Mouse (Mus musculus) natural killer cell, adult 2 months (primary cell): ENCODE results near the gene Nmral1.
"Not testable (repeated sequence)": the region's sequence is repeated elsewhere in the genome, so short reads cannot be mapped to it uniquely, and the experiment has no call there.

Experiments used
- DNase-seq, 2 experiments: peaks; one replicate each; pipeline ENCODE4 v3.0.0; 2022; ENCODE audit warnings: low spot score in 2 of 2

Nmral1 gene

DNA sequence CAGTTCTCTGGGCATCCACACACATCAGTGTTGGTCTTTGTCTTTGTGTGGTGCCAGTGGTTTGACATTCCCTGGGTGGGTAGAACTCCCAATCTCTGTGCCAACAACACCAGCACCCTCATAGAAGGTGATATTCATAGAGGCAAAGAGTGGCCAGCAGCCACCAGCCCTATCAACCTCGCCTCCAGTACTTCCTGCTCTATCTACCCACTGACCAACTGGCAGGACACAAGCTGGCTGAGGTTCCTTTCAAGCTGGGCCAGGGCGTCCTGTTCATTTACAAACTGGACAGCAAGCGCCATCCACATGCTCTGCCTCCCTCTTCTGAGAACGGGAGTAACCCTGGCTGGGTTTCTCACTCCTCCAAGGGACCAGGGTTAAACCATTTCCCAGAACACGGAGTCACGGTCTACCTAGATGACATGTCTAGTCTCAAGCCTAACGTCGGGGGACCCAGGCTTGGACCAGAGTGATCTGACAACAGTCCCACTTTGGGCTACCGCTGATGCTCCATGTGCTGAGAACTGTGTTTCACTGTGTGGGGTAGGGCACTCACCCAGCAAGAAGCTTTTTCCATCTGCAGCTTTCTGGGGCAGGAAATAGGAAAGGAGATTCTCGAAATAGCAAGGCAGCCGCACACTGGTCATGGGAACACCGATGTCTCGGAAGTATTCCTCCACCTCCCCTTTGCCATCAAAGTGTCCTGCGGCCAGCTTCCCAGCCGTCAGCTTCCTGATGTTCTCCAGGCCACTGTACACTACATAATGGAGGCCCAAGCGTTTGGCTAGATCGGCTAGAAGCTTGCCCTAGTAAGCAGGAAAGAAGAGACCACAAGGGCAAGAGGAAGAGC, 5.1 kb downstream of the Nmral1 start:
- DNase-seq = no peak

DNA sequence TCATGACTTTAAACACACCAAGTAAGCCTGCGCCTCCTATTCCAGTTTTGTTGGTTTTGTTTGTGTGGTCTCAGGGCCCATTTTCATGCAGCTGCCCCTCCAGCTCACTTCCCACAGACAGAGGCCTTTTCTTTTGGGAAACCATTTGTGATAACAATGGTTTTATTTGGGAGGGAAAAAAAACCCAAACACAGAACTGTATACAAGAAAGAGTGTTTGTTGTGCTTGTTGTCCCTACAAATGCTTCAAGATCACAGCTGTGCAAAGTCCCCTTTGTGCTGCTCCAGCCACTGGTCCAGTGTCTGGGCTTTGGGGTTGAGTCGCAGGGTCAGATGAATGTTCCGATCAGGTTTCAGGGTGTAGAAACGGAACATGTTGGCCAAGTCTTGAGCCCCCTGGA, 8.0 kb downstream of the Nmral1 start:
- DNase-seq = no peak

DNA sequence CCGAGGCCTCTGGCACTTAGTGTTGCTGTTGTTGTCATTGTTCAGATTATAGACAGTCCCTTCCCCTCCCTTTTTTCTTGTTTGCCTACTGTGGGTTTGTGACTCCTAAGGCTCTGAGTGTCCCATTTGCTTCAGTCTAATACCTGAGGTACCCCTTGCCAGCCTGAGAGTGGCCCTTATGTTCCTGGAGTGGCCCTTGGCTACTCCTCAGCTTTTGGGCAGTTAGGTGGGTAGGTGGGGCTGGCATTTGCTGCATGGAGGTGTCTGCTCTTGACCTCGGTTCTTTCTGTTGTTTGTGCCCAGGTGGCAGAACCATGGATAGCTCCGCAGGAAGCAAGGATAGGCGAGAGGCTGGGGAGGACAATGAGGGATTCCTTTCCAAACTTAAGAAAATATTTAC, 13.6 kb downstream of the Nmral1 start:
- DNase-seq = no peak

DNA sequence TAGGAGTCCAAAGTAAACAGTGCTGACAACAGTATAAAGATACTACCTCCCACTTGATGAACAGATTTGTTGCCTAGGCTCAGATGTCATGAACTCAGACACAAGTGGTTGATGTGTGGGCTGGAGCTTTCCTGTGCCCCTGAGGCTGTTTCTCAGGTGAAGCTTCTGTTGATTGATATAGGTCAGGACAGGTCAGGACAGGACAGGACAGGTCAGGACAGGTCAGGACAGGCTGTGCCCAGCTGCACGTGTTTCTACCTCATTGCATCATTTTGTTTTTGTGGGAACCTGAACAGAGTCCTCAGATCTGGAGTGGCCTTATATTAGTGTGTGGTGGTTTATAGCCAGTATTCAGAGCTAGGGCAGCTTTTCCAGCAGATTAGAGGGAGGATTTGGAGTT, 16.5 kb downstream of the Nmral1 start:
- DNase-seq = no peak

DNA sequence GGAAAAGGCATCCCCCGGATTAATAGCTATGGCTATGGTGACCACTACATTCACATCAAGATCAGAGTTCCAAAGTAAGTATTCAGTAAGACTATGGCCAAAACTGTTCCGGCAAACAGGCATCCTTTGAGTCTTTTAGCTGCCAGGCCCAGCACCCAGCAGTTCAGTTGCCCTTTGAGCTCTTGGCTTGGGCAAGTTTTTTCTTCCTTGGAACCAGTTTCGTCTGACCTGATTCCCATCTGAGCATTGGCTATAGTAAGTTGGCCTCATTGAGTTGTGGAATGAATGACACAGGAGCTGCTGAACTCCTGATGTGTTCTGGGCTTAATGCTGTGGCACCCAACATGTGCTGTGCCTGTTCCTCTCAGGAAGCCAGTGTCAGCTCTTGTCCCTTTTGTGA, 17.9 kb downstream of the Nmral1 start:
- DNase-seq = no peak

DNA sequence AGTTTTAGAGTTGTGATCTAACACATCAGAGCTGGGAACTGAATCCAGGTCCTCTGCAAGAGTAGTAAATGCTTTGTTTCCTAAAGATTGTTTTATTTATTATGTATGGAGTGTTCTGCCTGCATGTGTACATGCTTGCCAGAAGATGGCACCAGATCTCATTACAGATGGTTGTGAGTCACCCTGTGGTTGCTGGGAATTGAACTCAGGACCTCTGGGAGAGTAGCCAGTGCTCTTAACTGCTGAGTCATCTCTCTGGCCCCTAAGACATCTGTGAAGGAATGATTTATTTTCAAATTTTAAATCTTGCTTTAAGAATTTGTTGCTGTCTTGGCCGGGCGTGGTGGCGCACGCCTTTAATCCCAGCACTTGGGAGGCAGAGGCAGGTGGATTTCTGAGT, 29.8 kb downstream of the Nmral1 start:
- DNase-seq = not testable (repeated sequence)

DNA sequence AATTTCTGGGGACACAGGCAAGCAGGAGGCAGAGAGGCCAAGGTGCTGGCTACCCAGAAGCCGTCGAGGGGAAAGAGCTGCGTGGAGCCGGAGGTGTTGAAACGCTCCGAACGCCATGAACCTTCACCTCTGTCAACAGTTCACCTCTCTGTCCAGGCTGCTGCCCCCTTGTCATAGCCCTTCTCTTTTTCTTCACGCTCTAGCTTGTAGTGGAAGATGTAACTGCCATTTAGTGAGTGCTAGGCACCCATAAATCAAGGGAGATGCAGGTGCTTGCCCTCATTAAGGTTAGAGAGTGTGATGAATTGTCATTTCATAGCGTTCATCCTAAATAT, 34.7 kb downstream of the Nmral1 start:
- no peak for DNase-seq

DNA sequence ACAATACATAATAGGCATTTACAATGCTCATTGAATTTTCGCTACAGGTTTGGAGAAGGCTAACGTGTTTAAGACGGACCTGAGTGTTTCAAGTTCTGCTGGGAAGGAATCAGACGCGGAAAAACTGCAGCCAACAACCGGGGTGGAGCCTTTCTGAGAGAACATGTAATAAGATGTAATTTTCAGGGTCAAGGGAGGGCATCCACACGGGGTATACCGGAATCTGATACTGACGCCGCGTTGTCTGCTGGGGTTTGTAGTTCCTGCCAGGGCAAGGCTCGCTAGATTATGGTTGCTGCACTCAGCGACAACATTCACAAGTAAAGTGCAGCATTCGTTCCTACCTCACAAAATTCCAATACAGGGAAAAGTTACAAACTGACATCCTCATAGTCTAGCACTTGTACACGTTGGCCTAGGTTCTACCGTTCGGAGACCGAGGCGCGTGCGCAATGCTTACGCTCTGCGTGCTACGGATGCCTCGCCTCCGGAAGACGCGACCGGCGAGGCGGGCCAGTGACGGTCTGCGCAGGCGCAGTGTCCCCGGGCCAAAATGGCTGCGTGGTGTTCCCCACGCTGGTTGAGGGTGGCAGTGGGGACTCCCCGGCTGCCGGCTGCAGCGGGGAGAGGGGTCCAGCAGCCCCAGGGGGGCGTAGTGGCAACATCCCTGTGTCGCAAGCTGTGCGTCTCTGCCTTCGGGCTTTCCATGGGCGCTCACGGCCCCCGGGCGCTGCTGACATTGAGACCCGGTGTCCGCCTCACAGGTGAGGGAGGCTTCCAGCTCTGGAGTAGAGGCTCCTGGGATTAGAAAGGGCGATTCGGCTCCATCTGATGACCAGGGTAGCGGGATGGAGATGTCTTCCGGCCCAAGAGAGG, 35.3 kb downstream of the Nmral1 start:
- DNase-seq = peak; percentile 94 to 96

DNA sequence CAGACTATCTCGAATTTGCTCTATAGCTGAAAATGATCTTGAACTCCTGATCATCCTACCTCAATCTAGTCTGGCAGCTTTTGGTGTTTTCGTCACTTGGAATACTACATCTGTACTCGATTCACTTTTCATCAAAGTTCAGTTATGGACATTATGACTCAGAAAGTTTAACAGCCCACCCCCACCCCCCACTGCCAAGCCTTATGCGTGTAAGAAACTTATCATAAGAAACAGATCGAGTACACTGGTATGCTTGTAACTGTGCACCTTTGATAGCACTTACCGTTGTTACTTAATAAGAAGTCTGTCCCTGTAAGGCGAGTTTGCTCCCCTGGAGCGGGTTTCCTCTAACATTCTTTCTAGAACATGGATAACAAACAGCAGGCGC, 36.0 kb downstream of the Nmral1 start:
- no peak for DNase-seq

DNA sequence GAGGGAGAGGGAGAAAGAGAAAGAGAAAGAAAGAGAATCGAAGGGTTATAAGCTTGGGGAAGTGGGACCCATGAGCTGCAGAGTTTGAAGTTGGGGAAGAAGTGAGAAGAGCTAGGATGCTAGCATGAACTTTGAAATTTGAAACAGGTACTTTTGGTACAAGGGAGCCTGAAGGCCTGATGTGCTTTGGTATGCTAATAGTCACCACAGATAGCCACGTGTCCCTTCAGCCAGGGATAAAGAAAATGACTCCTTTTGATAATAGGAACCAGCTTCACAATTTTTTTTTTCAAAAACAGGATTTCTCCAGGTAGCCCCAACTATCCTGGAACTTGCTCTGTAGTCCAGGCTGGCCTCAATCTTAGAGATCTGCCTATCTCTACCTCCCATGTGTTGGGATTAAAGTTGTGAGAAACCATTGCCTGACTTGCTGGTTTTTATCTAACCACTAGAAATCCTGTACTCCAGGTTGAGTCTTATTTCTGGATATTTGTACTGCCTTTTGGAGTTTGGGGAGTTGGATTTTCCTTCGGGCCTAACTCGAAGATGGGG, 36.5 kb downstream of the Nmral1 start:
- no peak for DNase-seq

DNA sequence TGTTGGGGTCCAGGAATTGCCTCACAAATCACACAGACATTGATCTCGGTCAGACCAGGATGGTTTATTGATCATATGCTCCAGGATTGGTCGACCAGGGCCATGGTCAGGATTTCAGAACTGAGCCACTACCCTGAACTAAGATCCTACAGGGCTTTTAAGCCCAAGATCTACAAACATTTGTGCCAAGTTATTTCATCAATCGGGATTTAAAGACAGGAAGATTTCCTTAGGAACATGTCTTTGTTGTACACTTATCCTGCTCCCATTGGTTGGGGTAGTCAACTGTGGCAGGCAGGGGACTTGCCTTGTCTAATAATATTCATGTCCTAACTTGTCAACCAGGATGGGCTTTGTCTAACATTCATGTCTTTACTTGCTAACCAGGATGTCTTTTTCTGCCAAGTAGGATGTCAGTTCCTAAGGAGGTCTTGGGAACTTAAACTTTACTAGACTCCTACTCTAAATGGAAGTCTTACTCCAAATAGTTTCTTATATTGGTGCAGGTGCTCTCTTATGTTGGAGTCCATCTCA, 38.2 kb downstream of the Nmral1 start:
- DNase-seq = not testable (repeated sequence)

DNA sequence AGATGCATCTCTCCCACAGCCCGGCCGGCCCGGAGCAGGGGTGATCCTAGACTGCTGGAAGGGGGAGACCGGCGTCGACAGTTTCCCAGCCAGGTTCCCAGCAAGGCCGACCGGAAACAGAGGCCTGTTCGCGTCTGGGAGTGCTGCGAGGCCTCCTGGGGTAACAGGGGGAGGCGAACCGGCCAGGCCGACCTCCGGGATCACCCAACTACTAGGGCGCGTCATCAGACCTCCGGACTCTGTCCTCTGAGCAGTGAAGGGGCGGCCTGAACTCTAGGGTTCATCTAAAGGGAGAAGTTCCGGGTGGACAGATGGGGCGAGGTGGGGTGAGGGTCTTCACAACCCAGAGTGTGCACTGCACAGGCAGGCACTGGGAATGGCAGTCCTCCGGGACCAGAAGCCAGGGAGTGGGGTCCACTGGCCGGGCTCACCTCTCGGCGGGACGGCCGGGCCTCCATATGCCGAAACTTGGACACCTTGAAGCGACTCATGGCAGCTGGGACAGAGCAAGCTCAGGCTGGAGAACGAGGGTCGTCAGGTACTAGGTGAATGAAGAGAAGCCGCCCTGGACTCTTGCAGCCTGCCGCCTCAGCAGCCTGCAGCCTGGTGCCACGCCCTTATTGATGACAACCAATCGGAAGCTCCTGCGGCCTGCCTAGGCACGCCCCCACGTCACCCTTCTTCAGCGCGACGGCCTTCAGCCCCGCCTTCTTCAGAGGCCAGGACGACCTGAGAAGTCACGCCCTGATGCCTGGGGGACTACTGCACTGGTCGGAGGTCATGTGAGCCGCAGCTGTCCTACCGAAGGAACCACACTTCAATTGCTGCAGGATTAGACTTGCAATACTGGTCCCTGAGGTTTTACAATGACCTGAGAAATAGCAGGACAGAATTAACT, 39.8 kb downstream of the Nmral1 start, which contains the start of gene Coro7:
Gene Coro7 (minus strand): TSS at position 657 of the 898 bp plus-strand sequence.
- DNase-seq = peak; percentile 91 to 93

DNA sequence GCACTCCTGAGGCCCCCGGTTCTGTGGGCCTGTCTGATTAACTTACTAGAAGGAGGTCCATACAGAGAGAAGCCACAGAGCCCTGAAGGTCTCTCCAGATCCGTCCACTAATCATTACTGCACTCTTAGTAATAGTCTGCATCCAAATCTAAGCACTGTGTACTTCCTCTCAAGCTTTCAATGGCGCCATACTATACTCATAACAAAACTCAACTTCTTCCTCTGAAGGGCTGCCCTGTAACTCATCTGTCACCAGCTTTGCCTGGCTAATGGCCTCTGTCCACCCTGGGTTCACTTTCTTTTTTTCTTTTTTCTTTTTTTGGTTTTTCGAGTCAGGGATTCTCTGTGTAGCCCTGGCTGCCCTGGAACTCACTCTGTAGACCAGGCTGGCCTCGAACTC, 41.1 kb downstream of the Nmral1 start:
- DNase-seq = no peak

DNA sequence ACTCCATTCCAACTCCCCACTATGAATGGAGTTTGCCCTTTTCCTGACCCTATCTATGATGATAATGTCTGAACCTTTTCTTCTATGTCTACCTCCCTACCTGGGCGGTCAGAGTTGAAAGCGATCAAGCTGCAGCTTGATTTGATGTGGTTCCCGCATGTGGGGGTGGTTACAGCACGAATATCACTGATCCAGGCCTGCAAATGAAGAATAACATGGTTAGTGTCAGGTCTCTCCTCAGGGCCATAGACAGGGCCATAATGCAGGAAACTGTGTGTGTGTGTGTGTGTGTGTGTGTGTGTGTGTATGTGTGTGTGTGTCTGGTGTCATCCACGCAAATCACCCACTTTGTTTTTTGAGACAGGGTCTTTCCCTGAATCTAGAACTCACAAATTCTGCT, 42.3 kb downstream of the Nmral1 start:
- DNase-seq = no peak

DNA sequence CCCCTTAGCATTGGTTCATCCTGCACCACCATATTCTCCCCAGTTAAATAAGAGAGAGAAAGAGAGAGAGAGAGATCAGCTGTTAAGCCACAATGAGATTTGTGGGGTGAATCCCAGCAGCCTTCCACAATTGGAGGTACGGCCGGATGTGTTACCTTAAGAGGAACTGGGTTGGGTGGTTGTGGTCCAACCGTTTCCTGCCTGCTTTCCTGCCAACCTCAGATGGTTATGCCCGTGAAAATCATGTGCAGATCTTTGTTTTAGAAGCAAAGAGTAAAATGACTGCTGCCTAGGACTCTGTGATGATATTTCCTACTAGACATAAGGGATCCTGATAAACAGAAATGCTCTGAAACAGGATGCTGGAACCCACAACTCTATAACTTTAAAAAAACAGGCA, 45.1 kb downstream of the Nmral1 start:
- DNase-seq = peak; percentile 70 to 73

DNA sequence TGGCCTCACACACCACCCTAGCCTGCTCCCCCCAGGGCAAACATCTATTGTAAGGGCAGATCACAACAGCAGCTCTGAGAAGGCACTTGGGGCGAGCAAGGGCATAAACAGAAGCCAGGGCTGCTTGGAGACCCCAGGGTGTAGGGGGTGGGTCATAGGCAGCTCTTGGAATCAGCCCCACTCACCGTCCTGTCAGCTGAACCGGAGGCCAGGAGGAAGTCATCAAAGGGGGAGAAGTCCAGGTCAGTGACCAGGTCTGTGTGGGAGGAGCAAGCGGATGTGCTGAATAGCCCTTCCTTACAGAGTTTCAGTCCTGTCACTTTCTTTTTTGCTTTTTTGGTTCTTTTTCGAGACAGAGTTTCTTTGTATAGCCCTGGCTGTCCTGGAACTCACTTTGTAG, 48.8 kb downstream of the Nmral1 start:
- no peak for DNase-seq

DNA sequence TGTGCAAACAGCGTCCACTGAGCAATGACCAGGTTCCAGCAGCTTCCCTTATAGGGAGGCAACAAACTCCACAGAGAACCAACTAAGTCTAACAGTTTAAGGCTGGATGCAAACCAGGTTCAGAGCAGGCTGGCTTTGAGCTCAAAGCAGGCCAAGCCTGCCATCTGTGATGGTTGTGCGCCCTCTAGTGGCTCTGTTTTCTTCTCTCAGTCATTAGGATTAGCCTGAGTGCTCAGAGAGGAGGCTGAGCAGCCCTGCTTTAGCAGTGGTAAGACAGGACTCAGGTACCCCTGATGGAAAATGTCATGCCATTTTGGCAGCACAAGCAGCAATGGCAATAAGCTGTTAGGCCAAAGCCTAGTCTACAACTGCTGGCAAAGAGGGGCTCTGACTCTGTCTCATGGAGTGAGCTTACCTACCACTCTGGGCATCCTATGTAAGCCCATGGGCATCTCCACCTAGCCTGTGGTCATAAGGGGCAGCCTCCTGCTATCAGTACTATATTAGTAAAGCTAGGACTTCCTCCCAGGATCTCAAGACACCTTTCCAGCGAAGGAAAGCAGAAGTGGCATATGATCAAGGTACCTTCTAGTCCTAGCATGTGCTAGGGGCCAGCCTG, 51.9 kb downstream of the Nmral1 start:
- peak; percentile 68 to 83 for DNase-seq

DNA sequence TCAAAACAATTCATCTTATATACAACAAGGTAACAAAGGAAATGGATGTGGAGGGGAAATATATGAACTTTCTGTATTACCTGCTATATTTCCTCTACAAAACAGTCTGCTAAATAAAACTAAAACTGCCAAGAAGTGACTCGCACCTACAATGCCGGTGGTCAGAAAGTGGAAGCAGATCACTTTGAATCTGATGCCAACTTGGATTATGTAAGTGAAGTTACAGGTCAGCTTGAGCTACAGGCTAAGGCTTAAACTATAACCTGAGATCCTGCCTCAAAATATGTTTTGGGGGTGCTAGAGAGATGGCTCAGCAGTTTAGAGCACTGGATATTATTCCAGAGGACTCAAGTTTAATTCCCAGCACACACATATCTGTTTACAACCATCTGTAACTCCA, 53.4 kb downstream of the Nmral1 start:
- DNase-seq = no peak

DNA sequence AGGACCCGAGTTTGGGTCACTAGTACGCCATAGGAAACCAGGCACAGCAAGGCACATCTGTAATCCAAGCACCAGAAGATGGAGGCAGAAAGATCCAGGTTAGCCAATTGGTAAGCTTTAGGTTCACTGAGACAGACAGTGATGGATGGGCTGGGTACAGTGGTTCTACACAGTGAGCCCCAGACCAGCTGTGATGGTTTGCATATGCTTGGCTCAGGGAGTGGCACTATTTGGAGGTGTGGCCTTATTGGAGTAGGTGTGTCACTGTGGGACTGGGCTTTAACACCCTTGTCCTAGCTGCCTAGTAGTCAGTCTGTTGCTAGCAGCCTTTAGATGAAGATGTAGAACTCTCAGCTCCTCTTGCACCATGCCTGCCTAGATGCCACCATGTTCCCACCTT, 55.4 kb downstream of the Nmral1 start:
- DNase-seq = no peak

DNA sequence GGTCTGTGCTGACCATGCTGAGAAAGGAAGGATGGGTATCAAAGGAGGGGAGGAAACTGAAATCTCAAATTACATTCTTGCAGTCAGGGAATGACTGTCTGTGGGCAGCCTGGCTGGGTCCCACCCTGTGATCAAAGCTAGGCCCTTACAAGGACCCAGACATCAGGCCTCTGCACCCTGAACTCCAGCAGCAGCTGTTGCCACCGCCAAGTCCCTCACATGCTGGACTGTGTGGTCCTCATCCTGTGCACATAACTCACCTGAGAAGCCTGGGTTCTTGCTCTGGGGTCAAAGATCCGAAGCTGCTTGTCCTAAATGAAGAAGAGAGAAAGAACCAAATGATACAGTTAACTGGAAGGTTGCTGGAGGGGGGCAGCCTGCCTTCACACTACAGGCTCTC, 57.6 kb downstream of the Nmral1 start:
- DNase-seq = no peak
